Mouse (Mus musculus): ENCODE data around the gene Atp13a2.

Gene Atp13a2

GRCm38 (mm10) chr4:140986711-140987395 is at the start of gene Atp13a2:
Gene Atp13a2 (plus strand): TSS chr4:140986873.
- DNase-seq (ENCODE audit: inconsistent age in 2 of 2, low spot score in 1 of 2) = peak; percentile 92 to 96

- peak in 1 of 2 experiments; percentile 27 for DNase-seq (ENCODE audit: inconsistent age in 2 of 2, low spot score in 1 of 2)
Measured at GRCm38 (mm10) chr4:140944356-140944755, 42.3 kb upstream of the Atp13a2 start.

- peak in 1 of 2 experiments; percentile 54 for DNase-seq (ENCODE audit: inconsistent age in 2 of 2, low spot score in 1 of 2)
Measured at GRCm38 (mm10) chr4:140944961-140945442, 41.7 kb upstream of the Atp13a2 start.

DNA sequence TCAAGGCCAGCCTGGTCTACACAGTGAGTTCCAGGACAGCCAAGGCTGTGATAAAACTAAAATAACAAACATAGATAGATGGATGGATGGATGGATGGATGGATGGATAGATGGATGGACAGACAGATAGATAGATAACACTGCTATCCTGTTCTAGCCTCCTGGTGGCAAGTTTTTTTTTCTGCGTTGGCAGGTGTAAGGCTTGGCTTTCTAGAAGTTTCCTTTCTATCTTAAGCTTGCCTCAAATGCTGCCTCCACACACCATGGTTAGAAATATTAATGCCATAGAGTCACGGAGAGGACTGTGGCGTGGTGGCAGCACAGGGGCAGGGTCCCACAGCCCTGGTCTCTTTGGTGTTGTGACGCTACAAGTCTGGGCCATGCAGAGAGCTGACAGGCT is 41.1 kb upstream of the Atp13a2 start:
- DNase-seq (ENCODE audit: inconsistent age in 2 of 2, low spot score in 1 of 2) = no peak

GRCm38 (mm10) chr4:140946048-140946447 is 40.6 kb upstream of the Atp13a2 start:
- no peak for DNase-seq (ENCODE audit: inconsistent age in 2 of 2, low spot score in 1 of 2)

DNA sequence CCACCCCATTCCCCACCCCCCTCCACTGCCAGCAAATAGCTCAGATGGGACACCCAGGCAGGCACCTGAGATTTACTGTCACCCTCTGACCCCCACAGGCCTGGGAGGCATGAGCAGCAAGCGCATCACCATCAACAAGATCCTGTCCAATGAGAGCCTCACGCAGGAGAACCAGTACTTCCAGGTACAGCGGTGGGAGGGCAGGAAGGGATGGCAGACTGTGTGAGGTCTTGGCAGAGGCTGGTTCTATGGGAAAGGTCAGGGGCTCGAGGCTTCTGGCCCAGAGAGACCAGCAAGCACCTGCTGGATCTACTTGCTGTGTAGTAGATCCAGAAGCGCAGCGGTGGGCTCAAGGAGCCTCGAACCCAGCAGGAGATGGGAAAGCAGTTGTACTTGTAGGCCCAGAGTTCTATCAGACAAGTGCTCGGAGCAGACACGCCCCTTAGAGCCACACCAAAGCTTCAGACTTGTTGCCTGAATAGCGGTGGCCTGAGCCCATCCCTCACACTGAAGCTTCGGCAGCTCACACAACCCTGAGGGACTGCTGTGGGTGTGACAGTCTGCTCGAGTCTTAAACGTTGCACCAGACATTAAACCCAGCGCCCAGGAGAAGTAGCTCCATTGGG is 40.0 kb upstream of the Atp13a2 start:
- no peak for DNase-seq (ENCODE audit: inconsistent age in 2 of 2, low spot score in 1 of 2)

GRCm38 (mm10) chr4:140947487-140948440 is 38.9 kb upstream of the Atp13a2 start:
- no peak for DNase-seq (ENCODE audit: inconsistent age in 2 of 2, low spot score in 1 of 2)

GRCm38 (mm10) chr4:140948481-140948880 is 38.2 kb upstream of the Atp13a2 start:
- no peak for DNase-seq (ENCODE audit: inconsistent age in 2 of 2, low spot score in 1 of 2)

- no peak for DNase-seq (ENCODE audit: inconsistent age in 2 of 2, low spot score in 1 of 2)
Measured at GRCm38 (mm10) chr4:140949052-140949451, 37.6 kb upstream of the Atp13a2 start.

GRCm38 (mm10) chr4:140949616-140950015 is 37.1 kb upstream of the Atp13a2 start:
- no peak for DNase-seq (ENCODE audit: inconsistent age in 2 of 2, low spot score in 1 of 2)

GRCm38 (mm10) chr4:140950574-140950973 is 36.1 kb upstream of the Atp13a2 start:
- DNase-seq (ENCODE audit: inconsistent age in 2 of 2, low spot score in 1 of 2) = peak in 1 of 2 experiments; percentile 55

GRCm38 (mm10) chr4:140951861-140952641 is 34.6 kb upstream of the Atp13a2 start:
- DNase-seq (ENCODE audit: inconsistent age in 2 of 2, low spot score in 1 of 2) = no peak

DNA sequence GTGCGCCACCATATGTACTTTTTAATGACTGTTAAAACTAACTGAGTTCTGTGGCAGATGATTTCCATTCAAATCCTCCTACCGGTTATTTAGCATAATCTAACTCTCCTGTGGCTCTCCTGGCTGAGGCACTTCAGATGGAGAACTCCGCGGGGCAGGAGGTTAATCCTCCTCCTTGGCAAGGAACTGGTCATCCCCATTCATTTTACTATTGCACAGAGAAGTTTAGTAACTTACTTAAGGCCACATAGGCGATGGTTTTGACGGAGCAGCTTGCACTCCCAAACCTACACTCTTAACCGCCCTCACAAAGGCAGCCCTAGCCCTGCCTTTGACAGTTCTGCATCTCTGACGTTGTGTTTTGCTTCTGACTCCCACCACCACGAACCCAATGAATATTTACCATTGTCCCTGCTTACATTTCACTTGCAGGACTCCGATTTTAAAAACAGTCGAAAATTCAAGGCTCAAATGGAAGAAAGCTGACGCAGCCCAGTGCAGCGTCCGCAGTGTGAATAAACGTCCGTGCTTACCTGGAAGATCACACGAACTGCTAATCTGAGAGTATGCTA is 29.5 kb upstream of the Atp13a2 start:
- no peak for DNase-seq (ENCODE audit: inconsistent age in 2 of 2, low spot score in 1 of 2)

DNA sequence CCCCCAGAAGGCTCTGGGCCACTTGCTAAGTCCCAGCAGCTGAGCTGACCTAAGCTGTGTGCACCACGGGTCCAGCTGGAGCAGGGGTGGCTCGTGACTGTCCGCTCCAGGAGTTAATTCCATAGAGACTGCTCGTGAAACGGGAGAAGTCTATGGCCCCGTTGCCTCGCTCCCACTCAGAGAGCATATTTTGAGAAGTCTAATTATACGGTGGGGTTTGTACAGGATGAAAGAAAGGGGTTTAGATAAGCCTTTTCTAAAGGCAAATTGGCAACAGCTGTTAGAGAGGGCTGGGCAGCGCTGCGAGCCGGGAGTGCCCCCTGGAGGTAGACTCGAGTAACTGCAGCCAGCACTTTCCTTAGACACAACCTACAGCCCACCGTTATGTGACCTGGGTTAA is 28.9 kb upstream of the Atp13a2 start:
- DNase-seq (ENCODE audit: inconsistent age in 2 of 2, low spot score in 1 of 2) = peak; percentile 80 to 94

DNA sequence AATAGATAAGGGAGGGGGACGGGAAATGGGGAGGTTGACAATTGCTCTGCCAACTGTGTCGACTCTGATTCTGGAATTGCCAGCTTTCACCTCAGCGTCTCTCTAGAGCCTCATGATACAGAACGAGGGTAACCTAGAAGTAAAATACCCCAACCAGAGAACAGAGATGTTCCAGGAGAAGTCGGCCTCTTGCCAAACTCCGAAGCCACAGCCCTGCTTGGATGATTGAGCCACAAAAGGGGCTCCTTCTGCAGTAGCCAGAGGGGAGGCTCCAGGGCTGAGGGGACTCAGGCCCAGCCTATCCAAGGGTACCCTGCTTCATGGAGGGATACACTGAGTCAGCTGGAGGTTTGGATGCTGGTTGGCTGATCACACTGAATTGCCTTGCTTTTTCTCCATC is 28.4 kb upstream of the Atp13a2 start:
- no peak for DNase-seq (ENCODE audit: inconsistent age in 2 of 2, low spot score in 1 of 2)

- DNase-seq (ENCODE audit: inconsistent age in 2 of 2, low spot score in 1 of 2) = no peak
Measured at GRCm38 (mm10) chr4:140959128-140959679, 27.5 kb upstream of the Atp13a2 start.

DNA sequence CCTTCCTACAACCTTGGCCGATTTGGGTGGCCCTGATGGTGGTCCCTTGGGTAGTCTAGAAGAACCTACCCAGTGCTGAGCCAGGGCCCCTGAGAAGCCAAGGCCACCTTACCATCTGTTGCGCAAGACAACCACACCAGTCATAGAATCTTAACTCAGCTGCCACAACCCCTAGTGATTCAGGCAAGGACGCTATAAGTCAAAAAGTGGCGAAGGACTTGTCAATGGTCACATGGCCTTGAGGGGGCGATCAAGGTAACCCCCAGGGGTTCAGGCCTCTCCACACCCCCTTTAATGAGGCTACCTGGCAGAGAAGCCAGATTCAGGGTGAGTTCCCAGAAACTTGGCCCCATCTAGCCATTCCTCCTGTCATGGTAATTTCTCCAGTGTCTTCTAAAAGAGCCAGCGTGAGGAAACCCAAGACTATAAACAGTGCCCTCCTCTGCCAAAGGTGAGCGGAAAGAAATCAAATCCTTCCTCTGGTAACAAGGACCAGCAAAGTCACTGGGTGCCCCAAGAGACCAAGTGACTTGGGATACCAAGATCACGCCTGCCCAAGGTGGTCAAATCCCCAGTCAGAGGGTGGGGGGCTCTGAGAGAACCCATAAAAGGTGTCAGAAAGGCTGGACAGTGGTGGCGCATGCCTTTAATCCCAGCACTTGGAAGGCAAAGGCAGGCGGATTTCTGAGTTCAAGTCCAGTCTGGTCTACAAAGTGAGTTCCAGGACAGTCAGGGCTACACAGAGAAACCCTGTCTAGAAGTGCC is 26.8 kb upstream of the Atp13a2 start:
- peak; percentile 70 to 90 for DNase-seq (ENCODE audit: inconsistent age in 2 of 2, low spot score in 1 of 2)

- peak; percentile 99 for DNase-seq (ENCODE audit: inconsistent age in 2 of 2, low spot score in 1 of 2)
Measured at GRCm38 (mm10) chr4:140960781-140961466, 25.7 kb upstream of the Atp13a2 start, which contains the start of gene Sdhb. Gene Sdhb (plus strand): TSS chr4:140961203.

Measured in adrenal gland, adult (tissue).